Mouse (Mus musculus): Measurements from ENCODE around the gene Zfp281. TPM values are rescaled to one million over a fixed set of nuclear protein-coding genes. Genes with fewer than 3 reads are reported as not detected.

Zfp281 gene
- polyA plus RNA-seq (2014; fragmentation: Illumina TruSeq; extraction: RNeasy Lipid Tissue Mini Kit (QIAGEN cat#74804); ENCODE audit: low read depth, low replicate concordance) = 8.5 TPM

DNA sequence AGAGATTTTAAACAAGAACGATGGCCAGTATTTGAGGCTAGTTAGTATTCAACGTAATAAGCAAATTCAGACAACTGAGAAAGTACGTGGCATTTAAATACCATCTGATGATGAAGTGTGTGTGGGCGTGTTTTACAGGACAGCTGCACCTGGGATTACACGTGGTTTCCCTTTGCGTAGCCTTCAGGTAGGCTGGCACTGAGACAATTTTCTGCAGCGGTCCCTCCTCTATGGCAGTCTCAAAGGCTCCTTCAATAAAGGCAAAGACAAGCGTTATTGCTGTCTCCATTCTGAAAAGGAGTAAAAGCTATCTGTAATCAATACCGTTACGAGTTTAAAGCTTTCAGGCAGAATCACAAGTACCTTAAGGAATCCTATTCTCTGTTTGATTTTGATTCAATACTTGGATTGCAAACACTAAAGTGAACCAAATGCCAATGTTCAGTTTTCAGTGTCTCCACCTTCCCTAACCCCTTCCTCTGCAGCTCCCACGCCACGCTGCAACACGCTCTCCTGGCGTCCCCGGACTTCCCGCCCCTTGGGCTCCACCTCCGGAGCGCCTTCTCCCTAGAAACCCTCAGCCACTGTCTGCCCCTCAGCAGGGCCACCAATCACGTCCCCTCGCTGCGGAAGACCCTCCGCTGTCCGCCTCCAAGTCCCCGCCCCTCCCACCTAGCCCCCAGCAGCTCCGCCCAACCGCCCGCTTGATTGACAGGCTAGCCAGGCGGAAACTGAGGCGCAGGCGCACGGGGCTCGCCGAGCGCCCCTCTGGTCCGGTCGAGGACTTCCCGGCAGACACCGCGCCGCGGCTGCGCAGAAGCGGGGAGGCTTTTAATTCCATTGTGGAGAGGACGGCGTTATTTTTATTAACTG is at the start of gene Zfp281:
Gene Zfp281, plus strand, starts transcription at position 756 of the 873 bp plus-strand sequence.

Other genes starting within 250 kb of the Zfp281 start
- 10.9 TPM for gene Ddx59, start 209.6 kb upstream of the Zfp281 start, polyA plus RNA-seq (2014; fragmentation: Illumina TruSeq; extraction: RNeasy Lipid Tissue Mini Kit (QIAGEN cat#74804); ENCODE audit: low read depth, low replicate concordance)
- 0.34 TPM for gene Kif14, start 158.6 kb upstream of the Zfp281 start, polyA plus RNA-seq (2014; fragmentation: Illumina TruSeq; extraction: RNeasy Lipid Tissue Mini Kit (QIAGEN cat#74804); ENCODE audit: low read depth, low replicate concordance)